Mouse (Mus musculus) retina, adult 2 months (tissue): ENCODE results near the gene Calhm3.

Source experiments
- DNase-seq: peaks from one replicate; pipeline ENCODE4 v3.0.0-alpha.2; 2012; ENCODE audit warnings: low read depth, low spot score

Gene Calhm3

GRCm38 (mm10) chr19:47121054-47121453, 36.5 kb downstream of the Calhm3 start:
- DNase-seq: no peak

DNA sequence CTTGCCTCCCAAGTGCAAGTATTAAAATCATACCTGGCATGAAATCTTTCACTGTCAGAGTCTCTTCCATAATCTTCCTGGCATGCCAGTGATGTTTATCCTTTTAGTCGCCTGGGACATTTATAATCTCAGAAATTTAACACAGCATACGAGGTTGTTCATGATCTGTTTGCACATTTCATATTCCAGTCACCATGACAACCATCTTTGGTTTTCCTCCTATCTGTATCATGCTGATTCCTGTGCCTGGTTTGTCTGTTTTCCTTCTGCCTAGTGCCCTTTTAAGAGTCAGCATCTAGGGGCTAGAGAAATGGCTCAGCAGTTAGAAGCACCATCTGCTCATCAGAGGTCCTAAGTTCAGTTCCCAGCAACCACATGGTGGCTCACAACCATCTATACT, 38.9 kb downstream of the Calhm3 start:
- DNase-seq: no peak

- no peak for DNase-seq
Measured at GRCm38 (mm10) chr19:47104641-47105271, 52.8 kb downstream of the Calhm3 start.
